Mouse (Mus musculus) mature B cell (primary cell): ENCODE results near the gene Meox1.

Experiments
- in situ Hi-C: fragments of 300-500 bp; cut with MboI; formaldehyde crosslinking; loops from 2 replicates; pipeline ENCODE4 v1.14.3; 2019

Gene Meox1

GRCm38 (mm10) chr11:101851042-101851441 lies 43.1 kb downstream of the Meox1 start:
- in situ Hi-C loops, result no loop called here

- in situ Hi-C loops, result no loop called here
Observed at GRCm38 (mm10) chr11:101849286-101849685, 44.9 kb downstream of the Meox1 start.

GRCm38 (mm10) chr11:101847509-101847908 lies 46.7 kb downstream of the Meox1 start:
- in situ Hi-C loops, result no loop called here

GRCm38 (mm10) chr11:101842773-101843163 lies 51.4 kb downstream of the Meox1 start:
- in situ Hi-C loops, result no loop called here

- in situ Hi-C loops, result no loop called here
Observed at GRCm38 (mm10) chr11:101841998-101842772, 52.0 kb downstream of the Meox1 start.

- in situ Hi-C loops, result no loop called here
Observed at GRCm38 (mm10) chr11:101840405-101840804, 53.8 kb downstream of the Meox1 start.

GRCm38 (mm10) chr11:101839426-101839825 lies 54.7 kb downstream of the Meox1 start:
- in situ Hi-C loops, result no loop called here

- in situ Hi-C loops, result no loop called here
Observed at GRCm38 (mm10) chr11:101832001-101832400, 62.2 kb downstream of the Meox1 start.

- in situ Hi-C loops, result no loop called here
Observed at GRCm38 (mm10) chr11:101830616-101831015, 63.6 kb downstream of the Meox1 start.

- in situ Hi-C loops, result no loop called here
Observed at GRCm38 (mm10) chr11:101830112-101830511, 64.1 kb downstream of the Meox1 start.

GRCm38 (mm10) chr11:101828718-101829117 lies 65.5 kb downstream of the Meox1 start:
- in situ Hi-C loops, result no loop called here
